ENCODE assay signal across 15 mouse cellular contexts in the genomic region with DNA sequence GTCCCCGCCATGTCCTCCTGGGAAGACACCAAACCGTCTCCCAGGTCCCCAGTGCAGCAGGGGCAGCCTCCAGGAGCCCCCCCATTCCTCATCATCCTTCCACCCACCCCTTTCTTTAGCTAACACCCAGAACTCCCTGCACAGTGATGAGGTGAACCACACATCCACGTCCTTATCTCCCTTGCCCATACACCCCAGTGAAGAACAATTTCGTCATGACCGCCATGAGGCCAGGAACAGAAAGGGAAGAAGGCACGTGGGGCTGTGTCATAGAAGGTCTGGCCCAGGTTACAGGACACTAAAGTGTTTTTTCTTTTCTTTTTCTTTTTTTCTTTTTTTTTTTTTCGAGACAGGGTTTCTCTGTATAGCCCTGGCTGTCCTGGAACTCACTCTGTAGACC. TPM values are rescaled to one million over a fixed set of nuclear protein-coding genes. Genes with fewer than 3 reads are reported as not detected.
DNase-seq lines count a peak whose midpoint lies in the region; ATAC-seq lines count a peak whose summit lies in the region.
"Had no signal": no experiment of that assay in that cellular context is flagged by ENCODE, and none has a peak within 500 bp of the region (broad histone marks: within the 10 kb centered on the region; RNA-seq: fewer than 3 reads in every experiment).

No protein-coding gene starts in this region.

- H3K36me3 ChIP-seq in kidney, embryonic 15.5 days: peaks cover 40% of the 10 kb centered on the region
- peaks cover 21% of the 10 kb centered on the region; the same call in 1 of the 2 replicates for H3K36me3 ChIP-seq in liver, embryonic 13.5 days
- peaks cover 40% of the 10 kb centered on the region for H3K36me3 ChIP-seq in forebrain, embryonic 12.5 days (replicated peaks)

- H3K9ac ChIP-seq in kidney, embryonic 15.5 days: no peak overlapping the region
- H3K9ac ChIP-seq in liver, embryonic 13.5 days: peak overlapping the region; percentile 39; the same call in 1 of the 2 replicates
- no peak overlapping the region for H3K9ac ChIP-seq in forebrain, embryonic 12.5 days
- H3K9ac ChIP-seq: limb, embryonic 15.5 days; midbrain, embryonic 12.5 days; neural tube, embryonic 13.5 days had no signal

- H3K9me3 ChIP-seq in kidney, embryonic 15.5 days (replicated peaks): no peaks in the 10 kb centered on the region
- no peaks in the 10 kb centered on the region for H3K9me3 ChIP-seq in liver, embryonic 13.5 days (replicated peaks)
- no peaks in the 10 kb centered on the region for H3K9me3 ChIP-seq in forebrain, embryonic 12.5 days
- H3K9me3 ChIP-seq: G1E; limb, embryonic 15.5 days; midbrain, embryonic 12.5 days; neural tube, embryonic 13.5 days had no signal

- no peak overlapping the region for H3K4me2 ChIP-seq in kidney, embryonic 15.5 days
- H3K4me2 ChIP-seq in liver, embryonic 13.5 days: no peak overlapping the region
- H3K4me2 ChIP-seq in forebrain, embryonic 12.5 days: no peak overlapping the region
- H3K4me2 ChIP-seq: limb, embryonic 15.5 days; midbrain, embryonic 12.5 days; neural tube, embryonic 13.5 days had no signal

- H3K27ac ChIP-seq in kidney, embryonic 15.5 days: peak overlapping the region; percentile 87
- peak overlapping the region; percentile 63 for H3K27ac ChIP-seq in liver, embryonic 13.5 days
- no peak overlapping the region for H3K27ac ChIP-seq in forebrain, embryonic 12.5 days
- H3K27ac ChIP-seq: hindbrain, postnatal 0 days; midbrain, embryonic 12.5 days had no signal

- DNase-seq in kidney, adult 11 months: no peak
- DNase-seq in CD4-positive helper T cell, adult 2 months (ENCODE audit: low read depth, low spot score): peak; percentile 60
- peak; percentile 63 for DNase-seq in T-cell, adult 2 months (ENCODE audit: low spot score)
- DNase-seq in liver, embryonic 13.5 days: no peak
- DNase-seq in retina, postnatal 1 day: no peak
- DNase-seq in adrenal gland, postnatal 4 days (ENCODE audit: low spot score in 2 of 2): no peak
- DNase-seq: adrenal gland, postnatal 25 days; cerebellum, adult 2 months had no signal

- H3K4me3 ChIP-seq in kidney, embryonic 15.5 days (replicated peaks): no peak overlapping the region
- no peak overlapping the region for H3K4me3 ChIP-seq in liver, embryonic 13.5 days (replicated peaks)
- no peak overlapping the region for H3K4me3 ChIP-seq in forebrain, embryonic 12.5 days (replicated peaks)
- H3K4me3 ChIP-seq: limb, embryonic 15.5 days; midbrain, embryonic 12.5 days; neural tube, embryonic 13.5 days had no signal

- 89% methylated on average over 7 of the region's 7 CpGs for WGBS in kidney, embryonic 15.5 days
- 26% methylated on average over 7 of the region's 7 CpGs for WGBS in liver, embryonic 13.5 days (ENCODE audit: insufficient replicate concordance)
- 95% methylated on average over 7 of the region's 7 CpGs for WGBS in forebrain, embryonic 12.5 days

- ATAC-seq in kidney, embryonic 15.5 days (replicated peaks; ENCODE audit: low FRiP score): no peak
- peak; percentile 80 for ATAC-seq in liver, embryonic 13.5 days (ENCODE audit: low read depth)
- ATAC-seq in forebrain, embryonic 12.5 days (ENCODE audit: low FRiP score): no peak
- ATAC-seq: hindbrain, postnatal 0 days had no signal

- H3K4me1 ChIP-seq in kidney, embryonic 15.5 days: peaks cover 43% of the 10 kb centered on the region
- H3K4me1 ChIP-seq in liver, embryonic 13.5 days (replicated peaks): peaks cover 53% of the 10 kb centered on the region
- no peaks in the 10 kb centered on the region for H3K4me1 ChIP-seq in forebrain, embryonic 12.5 days
- H3K4me1 ChIP-seq: limb, embryonic 15.5 days; midbrain, embryonic 12.5 days had no signal

- H3K27me3 ChIP-seq in kidney, embryonic 15.5 days: no peaks in the 10 kb centered on the region
- no peaks in the 10 kb centered on the region for H3K27me3 ChIP-seq in liver, embryonic 13.5 days
- H3K27me3 ChIP-seq in forebrain, embryonic 12.5 days: no peaks in the 10 kb centered on the region
- H3K27me3 ChIP-seq: limb, embryonic 15.5 days; midbrain, embryonic 12.5 days; neural tube, embryonic 13.5 days had no signal

RNA-seq across cellular contexts. Expression of a gene that starts 22.9 kb away (rescaled TPM):
- polyA plus RNA-seq in kidney, embryonic 15.5 days (2015; fragmentation: Nextera tagmentation; extraction: Ambion mirVana): 9.8 and 13.3 TPM in 2 replicates
- 0.77 and 0.92 TPM in 2 replicates for polyA plus RNA-seq in liver, embryonic 13.5 days (2015; fragmentation: Nextera tagmentation; extraction: Ambion mirVana)
- 3.9 and 6.8 TPM in 2 replicates for polyA plus RNA-seq in forebrain, embryonic 12.5 days (2016; fragmentation: Nextera tagmentation; extraction: Ambion mirVana)
- 1 to 10 TPM; 3.7 to 4.3 TPM for total RNA-seq in adrenal gland, postnatal 4 days (2021)

RNA-seq across cellular contexts. Expression of a gene that starts 25.1 kb away (rescaled TPM):
- 2.5 and 3.8 TPM in 2 replicates for polyA plus RNA-seq in kidney, embryonic 15.5 days (2015; fragmentation: Nextera tagmentation; extraction: Ambion mirVana)
- polyA plus RNA-seq in liver, embryonic 13.5 days (2015; fragmentation: Nextera tagmentation; extraction: Ambion mirVana): 1.0 and 1.1 TPM in 2 replicates
- 2.8 and 4.6 TPM in 2 replicates for polyA plus RNA-seq in forebrain, embryonic 12.5 days (2016; fragmentation: Nextera tagmentation; extraction: Ambion mirVana)
- total RNA-seq in adrenal gland, postnatal 4 days (2021): 10 to 100 TPM; 20.8 to 23.9 TPM

RNA-seq across cellular contexts. Expression of a gene that starts 40.7 kb away (rescaled TPM):
- polyA plus RNA-seq in kidney, embryonic 15.5 days (2015; fragmentation: Nextera tagmentation; extraction: Ambion mirVana): 19.8 and 20.3 TPM in 2 replicates
- polyA plus RNA-seq in liver, embryonic 13.5 days (2015; fragmentation: Nextera tagmentation; extraction: Ambion mirVana): 12.5 and 13.5 TPM in 2 replicates
- polyA plus RNA-seq in forebrain, embryonic 12.5 days (2016; fragmentation: Nextera tagmentation; extraction: Ambion mirVana): 26.0 and 26.6 TPM in 2 replicates
- total RNA-seq in adrenal gland, postnatal 4 days (2021): 10 to 100 TPM; 13.7 to 16.6 TPM

RNA-seq across cellular contexts. Expression of a gene that starts 47.6 kb away (rescaled TPM):
- polyA plus RNA-seq in kidney, embryonic 15.5 days (2015; fragmentation: Nextera tagmentation; extraction: Ambion mirVana): 19.9 and 20.2 TPM in 2 replicates
- 5.8 and 7.3 TPM in 2 replicates for polyA plus RNA-seq in liver, embryonic 13.5 days (2015; fragmentation: Nextera tagmentation; extraction: Ambion mirVana)
- polyA plus RNA-seq in forebrain, embryonic 12.5 days (2016; fragmentation: Nextera tagmentation; extraction: Ambion mirVana): 17.3 and 18.0 TPM in 2 replicates
- total RNA-seq in adrenal gland, postnatal 4 days (2021): 10 to 100 TPM; 19.8 to 20.2 TPM

RNA-seq across cellular contexts. Expression of a gene that starts 50.3 kb away (rescaled TPM):
- polyA plus RNA-seq in kidney, embryonic 15.5 days (2015; fragmentation: Nextera tagmentation; extraction: Ambion mirVana): 7.4 and 7.8 TPM in 2 replicates
- polyA plus RNA-seq in liver, embryonic 13.5 days (2015; fragmentation: Nextera tagmentation; extraction: Ambion mirVana): 4.3 and 4.6 TPM in 2 replicates
- polyA plus RNA-seq in forebrain, embryonic 12.5 days (2016; fragmentation: Nextera tagmentation; extraction: Ambion mirVana): 8.7 and 9.8 TPM in 2 replicates
- 10 to 100 TPM; 10.4 to 14.5 TPM for total RNA-seq in adrenal gland, postnatal 4 days (2021)

Comparison
In these comparisons a context has a peak if more than half of its experiments do, and no peak if none do; other contexts are left out.
1. DNase-seq: peak in CD4-positive helper T cell, adult 2 months (single experiment) and T-cell, adult 2 months (single experiment); none in kidney, adult 11 months (single experiment), liver, embryonic 13.5 days (single experiment), retina, postnatal 1 day (single experiment) and adrenal gland, postnatal 4 days (0 of 2).